Mouse (Mus musculus): ENCODE measurements around the gene Fas. TPM values are rescaled to one million over a fixed set of nuclear protein-coding genes. Genes with fewer than 3 reads are reported as not detected.

The Fas gene
- polyA plus RNA-seq (2012): 0.05 and 0.11 TPM in 2 replicates

DNA sequence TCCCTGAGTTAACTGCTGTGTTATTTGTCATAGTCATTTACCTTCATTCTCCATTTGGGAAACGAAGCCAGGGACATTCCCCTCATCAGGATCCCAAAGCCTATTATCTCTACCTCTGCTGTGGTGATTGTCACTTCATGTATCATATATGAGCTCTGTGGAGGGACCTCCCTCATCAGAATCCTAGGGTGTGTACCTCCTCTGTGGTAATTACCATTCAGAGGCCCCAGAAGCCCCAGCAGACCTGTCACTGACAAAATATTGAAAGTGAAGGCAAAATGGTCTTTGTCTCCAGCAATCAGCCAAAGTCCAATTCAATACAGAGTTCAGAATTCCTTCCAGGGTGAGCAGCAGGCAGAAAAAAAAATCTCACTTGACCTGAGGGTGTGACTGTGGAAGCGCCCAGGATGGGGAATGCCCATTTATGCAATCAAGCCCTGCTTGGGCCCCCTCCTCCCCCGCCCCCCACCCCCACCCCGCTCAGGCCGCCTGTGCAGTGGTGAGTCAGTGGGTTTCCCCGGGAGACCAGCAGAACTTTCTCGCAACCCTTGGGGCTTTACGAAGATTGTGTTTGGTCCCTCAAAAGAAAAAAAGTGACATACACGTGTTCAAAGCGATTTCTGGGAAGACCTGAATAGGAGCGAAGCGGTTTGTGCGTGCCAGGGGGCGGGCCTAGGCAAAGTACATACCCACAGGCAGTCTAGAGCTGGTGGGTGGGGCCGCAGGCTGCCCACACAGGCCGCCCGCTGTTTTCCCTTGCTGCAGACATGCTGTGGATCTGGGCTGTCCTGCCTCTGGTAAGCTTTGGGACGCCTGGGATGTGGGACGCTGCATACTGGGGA is at the start of gene Fas:
Gene Fas, plus strand, starts transcription at position 719 of the 842 bp plus-strand sequence.

GRCm38 (mm10) chr19:34254880-34255681 is 35.4 kb upstream of the Fas start, which contains the start of gene Acta2:
Acta2 (minus strand) TSS chr19:34255590.

Other genes with a start within 250 kb of the Fas start
- not detected in 2 replicates for gene Lipn, start 223.3 kb upstream of the Fas start, polyA plus RNA-seq (2012)
- not detected in 2 replicates for gene Lipm, start 189.7 kb upstream of the Fas start, polyA plus RNA-seq (2012)
- gene Ankrd22, start 124.6 kb upstream of the Fas start, polyA plus RNA-seq (2012): 0.03 and 0.14 TPM in 2 replicates
- gene Stambpl1, start 98.4 kb upstream of the Fas start, polyA plus RNA-seq (2012): 3.9 and 4.7 TPM in 2 replicates
- gene Acta2, start 35.1 kb upstream of the Fas start, polyA plus RNA-seq (2012): not detected in 2 replicates
- gene Ch25h, start 184.5 kb downstream of the Fas start, polyA plus RNA-seq (2012): 0.13 TPM in 1 of 2 replicates, not detected in the other
- gene Lipa, start 236.8 kb downstream of the Fas start, polyA plus RNA-seq (2012): 1.9 and 2.0 TPM in 2 replicates

Measured in megakaryocyte-erythroid progenitor cell, adult 5 weeks (primary cell).